Mouse (Mus musculus) cerebellum, adult 2 months (tissue): ENCODE measurements around the gene Plpp4. TPM values are rescaled to one million over a fixed set of nuclear protein-coding genes. Genes with fewer than 3 reads are reported as not detected.

Source experiments
- DNase-seq, 2 experiments: peaks; one replicate each; pipeline ENCODE4 v3.0.0; 2021
- H3K27ac ChIP-seq: fragments of 200-500 bp; 2 replicates; pipeline ENCODE4 v1.5.1; 2012; ENCODE audit warnings: low read length, control low read depth, inconsistent platforms; ENCODE audit not compliant: insufficient read depth
- H3K27me3 ChIP-seq: fragments of 200-500 bp; 2 replicates; pipeline ENCODE4 v1.6.1; 2012; ENCODE audit warnings: inconsistent platforms, mild to moderate bottlenecking, low read length, moderate library complexity; ENCODE audit not compliant: control insufficient read depth, insufficient read depth
- H3K4me1 ChIP-seq: fragments of 200-500 bp; 2 replicates; pipeline ENCODE4 v1.6.1; 2011; ENCODE audit warnings: low read length; ENCODE audit not compliant: control insufficient read depth, insufficient read depth
- H3K4me3 ChIP-seq: fragments of 200-500 bp; replicated peaks from 2 replicates; pipeline ENCODE3; 2011; ENCODE audit warnings: mild to moderate bottlenecking, low read depth, low read length, control low read depth; ENCODE audit not compliant: insufficient read depth
- CTCF ChIP-seq: fragments of 200-500 bp; IDR thresholded peaks from 2 replicates; pipeline ENCODE4 v1.5.1; 2011; ENCODE audit warnings: low read depth, mild to moderate bottlenecking, control low read depth, low read length, moderate library complexity, borderline replicate concordance; ENCODE audit not compliant: insufficient read depth
- POLR2A ChIP-seq: fragments of 200-500 bp; IDR thresholded peaks from 2 replicates; pipeline ENCODE4 v1.6.1; 2011; ENCODE audit warnings: low read length, control low read depth, borderline replicate concordance; ENCODE audit not compliant: insufficient read depth
- WGBS: fragments of 180-500 bp; shearing (Covaris S2); methylation state at CpG from one replicate; pipeline ENCODE4 v1.1.7; 2018; 5-methylcytosine and 5-hydroxymethylcytosine counted together
- polyA plus RNA-seq: library from polyadenylated mRNA; depleted of rRNA; stranded (reverse); fragments of >200 nt; gene quantifications from 2 replicates; pipeline ENCODE4 v1.2.3, GENCODE M21; 2012

Plpp4 gene
- polyA plus RNA-seq, 1 experiment: 17.3 TPM

DNA sequence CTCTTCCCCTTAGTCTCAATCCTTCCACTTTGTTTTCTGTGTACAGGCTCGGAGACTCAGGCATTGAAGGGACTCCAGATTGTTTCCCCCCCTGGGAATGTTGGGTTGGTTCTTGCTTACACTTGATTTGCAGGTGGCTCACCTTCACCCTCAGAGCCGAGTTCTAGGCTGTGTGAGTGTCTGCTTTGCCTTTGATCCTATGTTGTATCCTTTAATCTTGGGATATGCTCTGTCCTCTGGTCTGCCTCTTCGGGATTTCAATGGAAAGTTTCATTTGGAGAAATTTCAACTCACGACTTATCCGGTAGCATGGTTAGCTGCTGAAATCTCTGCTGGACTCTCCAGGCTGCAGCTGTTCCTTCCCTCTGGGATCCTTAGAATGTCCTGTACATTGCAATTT lies 17.9 kb downstream of the Plpp4 start:
- Histone ChIP-seq H3K27ac (no peak overlapping the region), H3K4me3 (no peak overlapping the region), H3K4me1 (no peaks in the 10 kb centered on the region), H3K27me3 (no peaks in the 10 kb centered on the region)
- 62% methylated on average over 5 of the region's 5 CpGs for WGBS
- DNase-seq: no peak
- TF ChIP-seq CTCF (no peak), POLR2A (no peak)

- TF ChIP-seq CTCF (no peak), POLR2A (no peak)
- no peak overlapping the region for H3K27ac ChIP-seq
- DNase-seq: no peak
- no peak overlapping the region for H3K4me3 ChIP-seq
- 83% methylated on average over 5 of the region's 5 CpGs for WGBS
- no peaks in the 10 kb centered on the region for H3K27me3 ChIP-seq
- no peaks in the 10 kb centered on the region for H3K4me1 ChIP-seq
Observed at GRCm38 (mm10) chr7:129277751-129278150, 20.9 kb downstream of the Plpp4 start.

- Histone ChIP-seq H3K27ac (no peak overlapping the region), H3K4me1 (no peaks in the 10 kb centered on the region), H3K27me3 (no peaks in the 10 kb centered on the region), H3K4me3 (no peak overlapping the region)
- WGBS: 93% methylated on average over 4 of the region's 4 CpGs
- TF ChIP-seq CTCF (no peak), POLR2A (no peak)
- no peak for DNase-seq
Observed at GRCm38 (mm10) chr7:129278801-129279200, 22.0 kb downstream of the Plpp4 start.

DNA sequence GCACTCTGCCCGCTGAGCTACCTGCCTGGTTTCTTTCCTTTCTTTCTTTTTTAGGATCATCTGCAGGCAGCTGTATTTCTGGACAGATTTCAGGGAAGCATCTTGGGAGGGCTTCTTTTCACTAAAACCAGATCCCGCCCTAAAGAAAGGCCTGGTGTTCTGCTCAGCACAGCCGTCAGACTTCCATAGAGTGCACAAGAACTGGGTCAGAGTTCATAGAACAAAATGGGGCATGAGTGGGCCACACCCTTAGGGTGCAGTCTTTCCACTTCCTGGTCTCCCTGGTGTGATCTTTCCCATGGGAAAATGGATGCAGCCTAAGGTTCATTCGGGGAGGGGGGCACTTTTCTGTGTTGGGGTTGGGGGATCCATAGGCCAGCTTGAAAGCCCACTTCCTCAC lies 22.4 kb downstream of the Plpp4 start:
- no peak overlapping the region for H3K27ac ChIP-seq
- no peaks in the 10 kb centered on the region for H3K4me1 ChIP-seq
- WGBS: 70% methylated on average over 4 of the region's 4 CpGs
- H3K27me3 ChIP-seq: no peaks in the 10 kb centered on the region
- DNase-seq: no peak
- TF ChIP-seq POLR2A (no peak), CTCF (no peak)
- no peak overlapping the region for H3K4me3 ChIP-seq

DNA sequence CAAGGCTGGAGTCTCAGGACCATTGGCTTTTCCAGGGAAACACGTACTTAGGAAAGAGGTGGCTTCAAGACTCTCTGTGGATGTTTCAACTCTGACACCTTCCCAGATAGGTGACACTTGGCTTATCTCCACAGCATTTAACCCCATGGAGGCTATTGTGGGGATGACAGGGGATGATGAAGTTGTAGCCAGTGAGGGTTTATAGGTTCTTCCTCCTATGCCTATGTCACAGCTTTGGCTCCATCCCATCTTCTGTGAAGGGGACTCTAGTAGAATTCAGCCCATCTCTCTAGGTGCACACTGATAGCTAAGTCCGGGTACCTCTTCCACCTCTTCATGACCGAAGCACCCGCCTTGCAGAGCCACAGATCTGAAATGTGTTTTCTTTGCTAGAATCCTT lies 25.1 kb downstream of the Plpp4 start:
- TF ChIP-seq CTCF (no peak), POLR2A (no peak)
- DNase-seq: no peak
- WGBS: 97% methylated on average over 4 of the region's 4 CpGs
- Histone ChIP-seq H3K4me1 (no peaks in the 10 kb centered on the region), H3K27ac (no peak overlapping the region), H3K4me3 (no peak overlapping the region), H3K27me3 (no peaks in the 10 kb centered on the region)

- Histone ChIP-seq H3K27ac (no peak overlapping the region), H3K27me3 (no peaks in the 10 kb centered on the region), H3K4me1 (no peaks in the 10 kb centered on the region), H3K4me3 (no peak overlapping the region)
- TF ChIP-seq CTCF (no peak), POLR2A (no peak)
- DNase-seq: no peak
- 75% methylated on average over 7 of the region's 7 CpGs for WGBS
Observed at GRCm38 (mm10) chr7:129285186-129285868, 28.5 kb downstream of the Plpp4 start.

DNA sequence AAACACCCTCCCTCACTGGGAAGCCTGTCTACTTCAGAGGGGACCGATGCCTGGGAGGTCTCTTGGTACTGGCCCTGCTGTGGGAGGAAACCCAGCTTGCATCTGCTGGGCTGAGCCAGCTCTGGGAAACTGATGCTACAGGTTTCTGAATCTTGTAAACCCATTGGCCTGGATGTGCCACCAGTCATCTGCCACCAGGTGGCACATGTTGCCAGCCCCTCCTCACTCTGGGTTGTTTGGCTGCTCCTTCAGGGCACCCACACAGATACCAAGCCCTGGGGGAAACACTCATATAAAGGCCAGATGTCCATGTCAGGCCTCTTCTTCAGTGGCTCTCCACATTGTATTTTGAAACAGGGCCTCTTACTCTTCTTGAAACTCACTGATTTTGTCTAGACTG lies 36.4 kb downstream of the Plpp4 start:
- no peaks in the 10 kb centered on the region; the same call in 1 of the 2 replicates for H3K4me1 ChIP-seq
- DNase-seq: no peak
- 77% methylated on average over 1 of the region's 1 CpGs for WGBS
- H3K27ac ChIP-seq: no peak overlapping the region
- TF ChIP-seq CTCF: no peak
- no peak for TF ChIP-seq POLR2A
- H3K4me3 ChIP-seq: no peak overlapping the region
- no peaks in the 10 kb centered on the region for H3K27me3 ChIP-seq

- TF ChIP-seq POLR2A: no peak
- no peak for TF ChIP-seq CTCF
- no peak overlapping the region for H3K4me3 ChIP-seq
- H3K27ac ChIP-seq: no peak overlapping the region
- WGBS: 58% methylated on average over 5 of the region's 5 CpGs
- no peaks in the 10 kb centered on the region for H3K27me3 ChIP-seq
- H3K4me1 ChIP-seq: no peaks in the 10 kb centered on the region
- DNase-seq: no peak
Observed at GRCm38 (mm10) chr7:129301622-129302021, 44.8 kb downstream of the Plpp4 start.

GRCm38 (mm10) chr7:129303356-129303755 lies 46.5 kb downstream of the Plpp4 start:
- Histone ChIP-seq H3K27ac (no peak overlapping the region), H3K27me3 (no peaks in the 10 kb centered on the region), H3K4me3 (no peak overlapping the region), H3K4me1 (no peaks in the 10 kb centered on the region)
- TF ChIP-seq CTCF (no peak), POLR2A (no peak)
- 84% methylated on average over 4 of the region's 4 CpGs for WGBS
- no peak for DNase-seq
